Mouse (Mus musculus): ENCODE measurements around the gene Mdm4. TPM values are rescaled to one million over a fixed set of nuclear protein-coding genes. Genes with fewer than 3 reads are reported as not detected.
"Not testable (repeated sequence)": the region's sequence is repeated elsewhere in the genome, so short reads cannot be mapped to it uniquely, and the experiment has no call there.

The Mdm4 gene
- polyA plus RNA-seq, 1 experiment from 2014 or later = 57.6 TPM

GRCm38 (mm10) chr1:133045861-133046440, 15.6 kb upstream of the Mdm4 start:
- no peaks in the 10 kb centered on the region for H3K36me3 ChIP-seq (ENCODE audit: control insufficient read depth, insufficient read depth, low read length)
- no peaks in the 10 kb centered on the region for H3K9me3 ChIP-seq (ENCODE audit: control insufficient read depth, low read length)
- 0 out of 2 replicates have a peak, but pooled peaks cover 3% of the 10 kb centered on the region for H3K27me3 ChIP-seq (ENCODE audit: control insufficient read depth, insufficient read depth, low read length)
- peak overlapping the region; percentile 85 for H3K9ac ChIP-seq (ENCODE audit: low read depth, low read length)
- peak overlapping the region; percentile 97 for H3K4me2 ChIP-seq (replicated peaks; ENCODE audit: low read depth, low read length)
- WGBS = under 1% methylated on average over 64 of the region's 71 CpGs
- peak overlapping the region; percentile 63; the same call in 1 of the 2 replicates for H3K27ac ChIP-seq (ENCODE audit: low read depth, low read length)
- peaks cover 13% of the 10 kb centered on the region; the same call in 1 of the 2 replicates for H3K4me1 ChIP-seq (ENCODE audit: control insufficient read depth, insufficient read depth, low read length)
- ATAC-seq (ENCODE audit: low FRiP score, low TSS enrichment) = peak; percentile 91
- H3K4me3 ChIP-seq (ENCODE audit: low read length) = peak overlapping the region; percentile 86

GRCm38 (mm10) chr1:133045011-133045860, 14.9 kb upstream of the Mdm4 start, which contains the start of gene Pik3c2b:
Gene Pik3c2b, plus strand, starts transcription at chr1:133045667.
- no peak for ATAC-seq (ENCODE audit: low FRiP score, low TSS enrichment)
- peaks cover 13% of the 10 kb centered on the region; the same call in 1 of the 2 replicates for H3K4me1 ChIP-seq (ENCODE audit: control insufficient read depth, insufficient read depth, low read length)
- H3K4me3 ChIP-seq (ENCODE audit: low read length) = peak within 1 kb of the TSS; percentile 86
- 3% methylated on average over 15 of the region's 15 CpGs for WGBS
- H3K9me3 ChIP-seq (ENCODE audit: control insufficient read depth, low read length) = no peaks in the 10 kb centered on the region
- peak within 1 kb of the TSS; percentile 63; the same call in 1 of the 2 replicates for H3K27ac ChIP-seq (ENCODE audit: low read depth, low read length)
- H3K36me3 ChIP-seq (ENCODE audit: control insufficient read depth, insufficient read depth, low read length) = no peaks in the 10 kb centered on the region
- H3K4me2 ChIP-seq (replicated peaks; ENCODE audit: low read depth, low read length) = peak within 1 kb of the TSS; percentile 97
- H3K27me3 ChIP-seq (ENCODE audit: control insufficient read depth, insufficient read depth, low read length) = 0 out of 2 replicates have a peak, but pooled peaks cover 3% of the 10 kb centered on the region
- peak within 1 kb of the TSS; percentile 85 for H3K9ac ChIP-seq (ENCODE audit: low read depth, low read length)

GRCm38 (mm10) chr1:133039505-133039949, 9.2 kb upstream of the Mdm4 start:
- Histone ChIP-seq H3K36me3 (ENCODE audit: control insufficient read depth, insufficient read depth, low read length) (no peaks in the 10 kb centered on the region), H3K4me1 (ENCODE audit: control insufficient read depth, insufficient read depth, low read length) (no peaks in the 10 kb centered on the region), H3K27ac (ENCODE audit: low read depth, low read length) (no peak overlapping the region), H3K9ac (ENCODE audit: low read depth, low read length) (no peak overlapping the region), H3K9me3 (ENCODE audit: control insufficient read depth, low read length) (no peaks in the 10 kb centered on the region), H3K4me3 (ENCODE audit: low read length) (no peak overlapping the region), H3K4me2 (replicated peaks; ENCODE audit: low read depth, low read length) (no peak overlapping the region), H3K27me3 (ENCODE audit: control insufficient read depth, insufficient read depth, low read length) (no peaks in the 10 kb centered on the region; the same call in 1 of the 2 replicates)
- ATAC-seq (ENCODE audit: low FRiP score, low TSS enrichment) = peak; percentile 60
- WGBS = 16% methylated on average over 4 of the region's 4 CpGs

- not testable (repeated sequence) for H3K36me3 ChIP-seq (ENCODE audit: control insufficient read depth, insufficient read depth, low read length); H3K4me2 ChIP-seq (replicated peaks; ENCODE audit: low read depth, low read length); ATAC-seq (ENCODE audit: low FRiP score, low TSS enrichment); H3K27ac ChIP-seq (ENCODE audit: low read depth, low read length); H3K27me3 ChIP-seq (ENCODE audit: control insufficient read depth, insufficient read depth, low read length); H3K9me3 ChIP-seq (ENCODE audit: control insufficient read depth, low read length); H3K9ac ChIP-seq (ENCODE audit: low read depth, low read length); H3K4me3 ChIP-seq (ENCODE audit: low read length); H3K4me1 ChIP-seq (ENCODE audit: control insufficient read depth, insufficient read depth, low read length)
- 67% methylated on average over 7 of the region's 7 CpGs for WGBS
These were observed 4.3 kb upstream of the Mdm4 start for GRCm38 (mm10) chr1:133034682-133035081.

- Histone ChIP-seq H3K27ac (ENCODE audit: low read depth, low read length) (no peak overlapping the region), H3K9ac (ENCODE audit: low read depth, low read length) (no peak overlapping the region; the same call in 1 of the 2 replicates)
- ATAC-seq (ENCODE audit: low FRiP score, low TSS enrichment) = peak; percentile 83
These were observed 3.7 kb upstream of the Mdm4 start for GRCm38 (mm10) chr1:133034091-133034460.

GRCm38 (mm10) chr1:133033316-133034090, 3.1 kb upstream of the Mdm4 start:
- Histone ChIP-seq H3K9ac (ENCODE audit: low read depth, low read length) (peak overlapping the region; percentile 56; the same call in 1 of the 2 replicates), H3K4me1 (ENCODE audit: control insufficient read depth, insufficient read depth, low read length) (peaks cover 5% of the 10 kb centered on the region; the same call in 1 of the 2 replicates), H3K27me3 (ENCODE audit: control insufficient read depth, insufficient read depth, low read length) (no peaks in the 10 kb centered on the region), H3K4me2 (replicated peaks; ENCODE audit: low read depth, low read length) (peak overlapping the region; percentile 58), H3K36me3 (ENCODE audit: control insufficient read depth, insufficient read depth, low read length) (no peaks in the 10 kb centered on the region), H3K4me3 (ENCODE audit: low read length) (peak overlapping the region; percentile 69), H3K9me3 (ENCODE audit: control insufficient read depth, low read length) (no peaks in the 10 kb centered on the region), H3K27ac (ENCODE audit: low read depth, low read length) (peak overlapping the region; percentile 76)
- ATAC-seq (ENCODE audit: low FRiP score, low TSS enrichment) = peak; percentile 88
- 1% methylated on average over 28 of the region's 28 CpGs for WGBS

More at GRCm38 (mm10) chr1:133034091-133034460, 3.7 kb upstream of the Mdm4 start:
- H3K4me3 ChIP-seq (ENCODE audit: low read length) = peak overlapping the region; percentile 69
- H3K27me3 ChIP-seq (ENCODE audit: control insufficient read depth, insufficient read depth, low read length) = no peaks in the 10 kb centered on the region; the same call in 1 of the 2 replicates
- H3K36me3 ChIP-seq (ENCODE audit: control insufficient read depth, insufficient read depth, low read length) = no peaks in the 10 kb centered on the region
- peaks cover 5% of the 10 kb centered on the region; the same call in 1 of the 2 replicates for H3K4me1 ChIP-seq (ENCODE audit: control insufficient read depth, insufficient read depth, low read length)
- no peaks in the 10 kb centered on the region for H3K9me3 ChIP-seq (ENCODE audit: control insufficient read depth, low read length)
- 4% methylated on average over 11 of the region's 11 CpGs for WGBS
- H3K4me2 ChIP-seq (replicated peaks; ENCODE audit: low read depth, low read length) = peak overlapping the region; percentile 58

GRCm38 (mm10) chr1:133032981-133033315, 2.6 kb upstream of the Mdm4 start:
- Histone ChIP-seq H3K4me2 (replicated peaks; ENCODE audit: low read depth, low read length) (peak overlapping the region; percentile 58), H3K4me3 (ENCODE audit: low read length) (peak overlapping the region; percentile 69), H3K27ac (ENCODE audit: low read depth, low read length) (peak overlapping the region; percentile 76; the same call in 1 of the 2 replicates), H3K36me3 (ENCODE audit: control insufficient read depth, insufficient read depth, low read length) (no peaks in the 10 kb centered on the region), H3K4me1 (ENCODE audit: control insufficient read depth, insufficient read depth, low read length) (peaks cover 5% of the 10 kb centered on the region; the same call in 1 of the 2 replicates), H3K9me3 (ENCODE audit: control insufficient read depth, low read length) (no peaks in the 10 kb centered on the region), H3K27me3 (ENCODE audit: control insufficient read depth, insufficient read depth, low read length) (no peaks in the 10 kb centered on the region), H3K9ac (ENCODE audit: low read depth, low read length) (no peak overlapping the region; the same call in 1 of the 2 replicates)
- WGBS = 7% methylated on average over 5 of the region's 5 CpGs
- ATAC-seq (ENCODE audit: low FRiP score, low TSS enrichment) = peak; percentile 9; the same call in 1 of the 2 replicates

GRCm38 (mm10) chr1:133029744-133030143, 617 bp downstream of the Mdm4 start:
- no peak overlapping the region for H3K4me3 ChIP-seq (ENCODE audit: low read length)
- 78% methylated on average over 3 of the region's 3 CpGs for WGBS
- no peak for ATAC-seq (ENCODE audit: low FRiP score, low TSS enrichment)

More at GRCm38 (mm10) chr1:133029744-133030143, 617 bp downstream of the Mdm4 start:
- peaks cover 5% of the 10 kb centered on the region; the same call in 1 of the 2 replicates for H3K4me1 ChIP-seq (ENCODE audit: control insufficient read depth, insufficient read depth, low read length)
- H3K36me3 ChIP-seq (ENCODE audit: control insufficient read depth, insufficient read depth, low read length) = no peaks in the 10 kb centered on the region
- H3K9me3 ChIP-seq (ENCODE audit: control insufficient read depth, low read length) = no peaks in the 10 kb centered on the region
- no peak overlapping the region for H3K27ac ChIP-seq (ENCODE audit: low read depth, low read length)
- H3K4me2 ChIP-seq (replicated peaks; ENCODE audit: low read depth, low read length) = no peak overlapping the region
- no peaks in the 10 kb centered on the region for H3K27me3 ChIP-seq (ENCODE audit: control insufficient read depth, insufficient read depth, low read length)
- no peak overlapping the region for H3K9ac ChIP-seq (ENCODE audit: low read depth, low read length)

Measured in kidney, embryonic 14.5 days (tissue).